Mouse (Mus musculus) retina, postnatal 1 day (tissue): Measurements from ENCODE around the gene Arhgap32.
"Not testable (repeated sequence)": the region's sequence is repeated elsewhere in the genome, so short reads cannot be mapped to it uniquely, and the experiment has no call there.

Experiments used
- DNase-seq: peaks from one replicate; pipeline ENCODE4 v3.0.0-alpha.2; 2012

Arhgap32 gene

DNA sequence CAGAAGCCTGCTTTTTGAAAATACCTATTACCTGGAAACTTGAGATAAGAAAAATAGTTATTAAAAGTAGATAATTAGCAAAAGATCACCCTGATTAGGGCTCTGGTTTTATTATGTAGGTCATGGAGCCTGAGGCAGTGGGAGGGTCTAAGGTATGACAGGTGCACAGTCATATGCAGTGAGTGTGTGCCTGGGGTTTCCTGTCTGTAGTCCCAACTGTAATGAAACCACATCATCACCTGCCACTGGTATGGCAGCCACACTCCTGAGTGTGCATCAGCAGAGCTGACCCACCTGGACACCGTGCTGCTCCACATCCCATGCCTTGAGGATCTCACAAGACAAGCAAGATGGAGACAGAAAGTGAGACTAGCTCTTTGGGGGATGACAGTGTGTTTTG, at the start of gene Arhgap32:
Gene Arhgap32 (plus strand): TSS at position 351 of the 400 bp plus-strand sequence.
- no peak for DNase-seq

GRCm38 (mm10) chr9:32072778-32073177, 43.2 kb upstream of the Arhgap32 start:
- no peak for DNase-seq

DNA sequence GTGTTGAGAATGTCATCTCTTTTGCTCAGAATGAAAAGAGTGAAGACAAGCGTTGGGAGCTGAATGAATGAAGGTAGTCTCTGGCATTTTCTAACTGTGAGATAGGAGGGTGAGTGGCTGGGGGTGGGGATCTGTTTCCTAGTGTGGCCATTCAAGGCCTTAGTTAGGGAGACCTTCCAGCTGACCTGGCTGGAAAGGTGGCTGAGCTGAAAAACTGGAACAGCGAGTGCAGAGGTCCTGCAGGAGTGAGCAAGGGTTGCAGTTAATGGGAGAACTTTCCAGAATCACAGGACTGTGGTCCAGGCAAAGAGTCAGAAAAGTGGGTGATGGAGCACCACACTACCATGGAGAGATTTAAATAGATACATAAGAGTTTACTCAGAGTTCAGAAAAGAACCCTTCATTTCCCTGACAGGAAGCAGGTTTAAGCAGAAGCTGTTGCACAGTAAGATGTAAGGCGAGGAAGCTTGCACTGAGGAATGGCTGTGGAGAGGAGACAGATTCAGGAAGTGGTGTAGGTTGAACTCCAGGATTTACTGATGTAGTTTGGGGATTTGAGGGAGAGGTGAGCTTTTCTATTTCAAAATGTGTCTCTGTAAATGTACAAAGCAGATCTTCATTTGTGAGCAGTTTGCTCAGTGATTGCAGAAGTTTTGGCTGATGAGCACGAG, 27.7 kb upstream of the Arhgap32 start:
- no peak for DNase-seq

DNA sequence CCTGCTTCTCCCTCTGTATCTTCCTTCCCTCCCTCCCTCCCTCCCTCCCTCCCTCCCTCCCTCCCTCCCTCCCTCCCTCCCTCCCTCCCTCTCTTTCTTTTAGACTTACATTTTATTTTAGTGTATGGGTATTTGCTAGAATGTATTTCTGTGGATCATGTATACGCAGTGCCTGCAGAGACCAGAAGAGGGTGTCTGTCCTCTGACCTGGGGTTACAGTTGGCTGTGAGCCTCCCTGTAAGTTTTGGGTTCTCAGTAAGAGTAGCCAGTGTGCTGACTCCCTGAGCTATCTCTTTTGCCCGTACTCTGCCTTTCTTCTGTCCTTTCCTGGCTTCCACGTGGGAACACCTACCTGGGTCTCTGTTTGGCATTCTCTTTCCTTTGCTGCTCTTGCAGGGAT, 27.1 kb upstream of the Arhgap32 start:
- no peak for DNase-seq

DNA sequence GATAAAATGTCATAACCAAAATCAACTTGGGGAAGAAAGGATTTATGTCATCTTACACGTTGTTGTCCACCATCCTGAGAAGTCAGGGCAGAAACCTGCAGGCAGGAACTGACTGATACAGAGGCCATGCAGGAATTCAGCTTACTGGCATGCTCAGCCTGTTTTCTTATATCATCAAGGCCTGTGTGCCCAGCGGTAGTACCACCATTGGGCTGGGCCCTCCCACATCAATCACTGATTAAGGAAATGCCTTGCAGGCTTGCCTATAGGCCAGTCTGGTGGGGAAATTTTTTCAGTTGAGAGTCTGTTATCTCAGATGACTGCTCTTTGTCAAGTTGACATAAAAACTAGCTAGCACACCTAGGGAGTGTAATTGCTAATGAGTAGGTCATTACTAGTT, 22.5 kb upstream of the Arhgap32 start:
- no peak for DNase-seq

DNA sequence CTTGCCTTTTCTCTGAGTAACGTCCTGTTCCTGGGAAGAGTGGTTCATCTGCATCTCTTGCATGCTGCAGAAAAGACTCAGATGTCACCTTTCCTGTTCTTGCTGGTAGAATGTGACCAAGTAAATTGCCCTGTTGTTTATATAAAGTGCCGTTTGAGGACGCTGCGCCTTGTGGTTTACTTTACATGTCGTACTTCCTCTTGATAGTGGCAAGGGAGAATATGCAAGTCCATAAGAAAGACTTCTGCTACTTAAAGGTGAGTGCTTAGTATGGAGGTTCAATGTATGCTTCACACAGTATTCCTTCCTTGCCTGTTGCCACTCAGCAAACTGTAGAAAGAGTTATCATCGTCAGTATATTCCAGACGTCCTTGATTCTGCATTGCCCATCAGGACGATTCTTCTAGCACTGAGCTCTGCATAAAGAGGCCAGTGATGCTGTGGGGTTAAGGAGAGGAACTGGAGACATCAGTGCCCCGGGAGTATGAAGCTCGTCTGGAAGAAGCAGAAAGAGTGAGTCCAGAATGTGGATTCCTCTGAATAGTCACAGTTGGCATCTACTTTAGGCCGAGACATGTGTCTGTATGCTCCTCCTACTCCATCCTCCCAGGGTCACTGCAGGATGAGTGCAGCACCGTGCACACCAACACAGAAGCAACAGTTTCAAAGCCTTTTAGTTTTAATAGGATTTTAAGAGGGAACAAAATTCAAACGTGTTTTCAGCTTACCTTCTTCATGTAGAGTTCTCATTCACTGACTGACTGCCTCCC, 21.4 kb upstream of the Arhgap32 start:
- no peak for DNase-seq

DNA sequence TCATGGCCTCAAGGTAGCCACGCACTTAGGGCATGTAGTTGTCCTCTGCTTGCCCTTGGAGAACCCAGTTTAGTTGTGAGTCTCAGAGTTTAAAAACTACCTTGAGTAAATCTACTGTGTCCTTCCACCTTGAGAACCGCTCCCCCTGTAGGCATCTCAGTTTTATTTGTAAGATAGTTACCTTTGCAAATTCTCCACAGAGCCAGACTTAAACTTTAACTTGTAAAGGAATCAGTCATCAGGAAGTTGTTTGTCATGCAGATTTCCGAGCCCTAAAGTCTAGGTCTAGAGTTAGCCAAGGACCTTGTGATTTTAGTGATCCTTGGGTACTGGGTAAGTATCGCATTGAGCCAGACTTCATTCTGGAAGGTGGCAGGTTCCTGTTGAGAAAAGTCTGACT, 20.4 kb upstream of the Arhgap32 start:
- DNase-seq = no peak

GRCm38 (mm10) chr9:32096541-32096940, 19.4 kb upstream of the Arhgap32 start:
- no peak for DNase-seq

- DNase-seq = no peak
These were observed 18.8 kb upstream of the Arhgap32 start for GRCm38 (mm10) chr9:32097123-32097522.

GRCm38 (mm10) chr9:32098425-32099155, 17.3 kb upstream of the Arhgap32 start:
- no peak for DNase-seq

GRCm38 (mm10) chr9:32100561-32100960, 15.4 kb upstream of the Arhgap32 start:
- DNase-seq = no peak

DNA sequence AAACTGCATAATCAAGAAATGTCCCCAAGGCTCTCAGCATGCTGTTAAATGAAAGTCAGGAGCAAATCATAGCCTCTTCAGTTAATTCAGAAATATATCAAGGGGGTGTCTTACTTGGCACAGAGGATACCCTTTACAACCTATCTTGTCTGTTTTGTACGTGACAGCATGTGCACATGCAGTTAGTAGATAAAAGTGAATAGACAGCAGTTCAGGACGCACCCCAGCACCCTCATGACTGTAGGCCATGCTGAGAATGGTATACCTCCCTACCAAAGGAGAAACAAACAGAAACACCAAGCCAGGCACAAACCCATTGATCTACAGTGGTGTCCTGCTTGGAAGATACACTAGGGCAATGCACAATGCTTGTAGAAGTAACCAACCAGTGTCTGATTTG, 14.4 kb upstream of the Arhgap32 start:
- DNase-seq = no peak

DNA sequence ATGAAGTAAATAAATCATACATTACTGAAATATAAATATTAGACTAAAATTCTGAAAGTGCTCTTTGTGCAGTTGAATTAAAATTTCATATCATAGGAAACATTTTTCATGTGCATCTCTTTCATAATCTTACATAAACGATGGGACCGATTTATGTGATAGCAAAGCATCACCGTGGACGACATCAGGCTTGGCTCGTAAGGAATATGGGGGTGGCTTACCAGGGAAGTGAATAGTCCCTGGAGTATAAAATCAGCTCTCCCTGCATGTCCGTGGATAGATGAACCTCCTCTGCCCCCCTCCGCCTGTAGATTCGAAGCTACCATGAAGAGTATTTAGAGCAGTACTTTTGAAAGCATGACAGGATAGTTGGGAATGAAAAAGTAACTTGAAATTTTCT, 11.3 kb upstream of the Arhgap32 start:
- no peak for DNase-seq

- no peak for DNase-seq
These were observed 5.6 kb upstream of the Arhgap32 start for GRCm38 (mm10) chr9:32110376-32110775.

- no peak for DNase-seq
These were observed 336 bp downstream of the Arhgap32 start for GRCm38 (mm10) chr9:32116272-32116671.

GRCm38 (mm10) chr9:32117876-32118275, 1.9 kb downstream of the Arhgap32 start:
- no peak for DNase-seq

- DNase-seq = no peak
These were observed 2.5 kb downstream of the Arhgap32 start for GRCm38 (mm10) chr9:32118433-32118832.

- DNase-seq = no peak
These were observed 3.6 kb downstream of the Arhgap32 start for GRCm38 (mm10) chr9:32119586-32119985.

DNA sequence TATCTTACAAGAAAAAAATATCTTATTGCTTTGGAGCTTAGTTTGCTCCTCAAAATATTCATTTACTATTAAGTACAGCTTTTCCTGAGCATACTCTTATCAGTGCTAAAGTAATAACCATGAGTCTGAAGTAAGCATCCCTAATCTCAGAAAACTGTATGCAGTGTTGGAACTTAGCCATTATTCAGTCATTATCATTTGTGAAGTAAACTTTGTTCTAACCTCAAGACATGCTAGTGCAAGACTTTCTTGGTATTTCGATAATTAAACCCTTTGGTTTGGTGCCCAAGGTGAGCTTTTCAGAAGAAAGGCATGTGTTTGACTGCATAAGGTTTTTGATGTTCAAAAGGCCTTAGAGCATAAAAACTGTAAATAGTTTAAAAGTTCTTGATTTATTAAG, 4.2 kb downstream of the Arhgap32 start:
- DNase-seq = no peak

DNA sequence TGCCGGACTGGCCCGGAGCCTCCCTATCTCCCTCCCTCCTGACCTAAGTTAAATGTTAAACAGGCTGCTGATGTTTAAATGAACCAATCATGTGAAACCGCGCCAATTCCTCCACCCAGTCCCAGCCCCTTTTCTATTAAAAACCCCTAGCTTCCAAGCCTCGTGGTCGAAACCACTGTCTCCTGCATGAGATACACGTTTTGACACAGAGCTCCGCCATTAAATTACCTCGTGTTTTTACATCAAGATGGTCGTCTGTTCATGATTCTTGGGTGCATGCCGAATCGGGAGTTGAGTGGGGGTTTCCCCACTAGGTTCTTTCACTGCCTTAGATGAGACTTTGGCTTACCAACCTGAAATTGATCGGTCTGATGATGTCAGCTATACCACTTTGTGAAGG, 5.3 kb downstream of the Arhgap32 start:
- DNase-seq = not testable (repeated sequence)

- DNase-seq = no peak
These were observed 20.3 kb downstream of the Arhgap32 start for GRCm38 (mm10) chr9:32136195-32136594.

DNA sequence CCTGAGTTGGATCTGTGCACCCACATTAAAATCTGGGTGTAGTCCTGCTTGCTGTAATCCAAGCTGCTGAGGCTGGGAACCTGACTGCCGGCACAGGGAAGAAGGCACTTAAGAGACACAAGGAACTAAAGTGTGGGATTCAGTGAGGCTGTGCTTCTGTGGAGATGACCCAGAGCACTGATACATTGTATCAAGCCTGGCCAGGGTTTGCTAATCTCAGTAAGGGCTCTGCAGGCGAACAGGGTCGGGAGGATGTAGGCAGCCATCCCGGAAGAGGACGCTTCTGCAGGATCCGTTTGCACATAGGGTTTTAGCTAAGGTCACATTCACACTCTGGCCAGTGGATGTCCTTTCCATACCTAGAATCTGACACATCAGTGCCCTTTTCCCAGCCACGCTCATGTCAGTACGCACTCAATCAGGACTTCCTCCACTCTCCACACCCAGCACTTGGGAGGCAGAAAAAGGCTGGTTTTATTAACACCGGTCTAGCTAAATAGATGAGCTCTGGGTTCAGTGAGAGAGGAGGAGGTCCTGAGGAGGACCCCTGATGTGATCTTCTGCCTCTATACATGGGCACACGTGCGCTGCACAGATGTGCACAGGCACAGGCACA, 20.9 kb downstream of the Arhgap32 start:
- DNase-seq = no peak

- DNase-seq = no peak
These were observed 21.9 kb downstream of the Arhgap32 start for GRCm38 (mm10) chr9:32137697-32138426.
